Mouse (Mus musculus): ENCODE data around the gene Thtpa.
A peak's percentile ranks its signal among the peaks of the same experiment; 100 is the strongest.

The Thtpa gene

GRCm38 (mm10) chr14:55078366-55078989, 16.1 kb upstream of the Thtpa start:
- no peak for DNase-seq

GRCm38 (mm10) chr14:55079214-55079970, 15.2 kb upstream of the Thtpa start:
- peak; percentile 90 for DNase-seq

DNA sequence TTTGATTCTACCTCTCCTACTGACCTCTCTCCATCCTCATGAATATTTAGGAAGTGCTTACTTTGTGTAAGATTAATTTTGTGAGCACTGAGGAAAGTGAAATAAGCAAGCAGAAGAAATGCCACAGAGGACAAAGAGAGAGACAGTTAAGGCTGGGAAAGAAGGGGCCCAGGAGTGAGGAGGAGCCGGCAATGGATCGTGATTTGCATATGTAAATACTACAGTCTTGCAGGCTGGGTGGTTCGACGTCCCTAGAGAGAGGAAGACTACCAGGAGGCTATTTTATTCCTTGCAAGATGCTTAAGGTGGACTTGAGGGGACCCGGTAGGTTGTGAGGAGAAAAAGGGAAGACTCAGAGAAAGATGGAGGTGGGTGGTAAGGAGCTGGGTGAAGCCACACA, 13.5 kb upstream of the Thtpa start:
- no peak for DNase-seq

GRCm38 (mm10) chr14:55083481-55083880, 11.1 kb upstream of the Thtpa start:
- DNase-seq = no peak

DNA sequence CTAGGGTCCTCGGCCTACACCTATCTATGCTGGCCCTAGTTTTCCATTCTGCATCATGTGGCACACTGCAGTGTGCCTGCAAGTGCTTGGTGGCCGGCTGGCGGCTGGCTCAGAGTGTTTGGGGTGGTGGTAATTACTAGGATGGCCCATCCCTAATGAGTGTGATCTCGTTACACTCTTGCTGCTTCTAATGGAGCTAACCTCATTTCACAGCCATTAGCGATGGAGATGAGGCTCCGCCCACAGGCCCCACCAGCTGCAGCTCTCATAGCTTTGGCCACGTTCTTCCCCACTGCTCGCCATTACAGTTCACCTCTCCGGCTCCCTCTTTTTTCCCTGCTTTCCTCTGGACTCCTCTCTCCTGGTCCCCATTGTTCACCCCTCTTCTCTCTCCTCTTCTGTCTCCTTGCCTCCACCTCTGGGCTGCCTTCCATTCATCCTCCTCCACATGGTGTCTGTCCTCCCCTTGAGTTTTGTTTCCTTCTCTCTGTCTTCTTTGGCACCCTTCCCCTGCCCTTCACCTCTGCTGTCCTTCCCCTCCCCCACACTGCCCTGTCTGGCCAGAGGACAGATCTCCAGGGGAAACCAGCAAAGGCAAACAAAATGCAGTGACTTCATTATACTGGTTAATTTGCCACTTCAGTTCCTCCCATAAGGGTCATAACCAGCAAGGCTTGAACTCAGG, 9.1 kb upstream of the Thtpa start:
- DNase-seq = no peak

GRCm38 (mm10) chr14:55086009-55086514, 8.5 kb upstream of the Thtpa start:
- DNase-seq = no peak

DNA sequence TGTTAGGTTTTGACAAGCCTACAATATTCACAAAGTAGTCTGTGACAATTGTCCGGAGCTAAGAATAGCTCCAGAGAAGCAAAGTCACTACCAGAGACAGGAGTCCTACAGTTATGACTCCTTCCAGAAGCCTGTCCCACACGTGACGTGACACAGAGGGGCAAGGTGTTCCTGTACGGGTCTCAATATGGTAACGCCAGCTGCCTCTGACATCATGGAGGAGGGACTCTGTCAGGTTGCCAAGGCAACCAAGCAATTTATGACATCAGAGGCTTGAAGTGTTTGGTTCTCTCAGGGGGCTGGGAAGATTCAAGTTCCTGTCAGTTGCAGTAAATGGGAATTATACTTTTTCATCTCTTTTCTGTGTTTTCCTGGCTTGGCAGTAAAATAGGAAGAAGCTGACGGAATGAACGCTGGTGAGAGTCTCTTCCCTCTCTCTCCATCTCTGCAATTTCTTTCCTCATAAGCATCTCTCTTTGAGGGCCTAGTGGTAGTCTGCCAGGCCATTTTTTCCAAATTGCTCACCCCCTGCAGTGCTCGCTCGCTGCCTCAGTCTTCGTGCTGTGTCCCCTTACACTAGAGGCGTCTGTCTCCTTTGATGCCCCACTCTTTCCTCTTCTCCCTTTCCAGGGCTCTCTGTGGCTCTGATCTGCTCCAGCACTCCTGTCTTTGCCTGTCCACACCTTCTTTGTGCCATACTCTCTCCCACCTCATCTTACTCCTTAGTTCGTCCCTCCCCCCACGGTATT, 5.2 kb upstream of the Thtpa start:
- DNase-seq = no peak

DNA sequence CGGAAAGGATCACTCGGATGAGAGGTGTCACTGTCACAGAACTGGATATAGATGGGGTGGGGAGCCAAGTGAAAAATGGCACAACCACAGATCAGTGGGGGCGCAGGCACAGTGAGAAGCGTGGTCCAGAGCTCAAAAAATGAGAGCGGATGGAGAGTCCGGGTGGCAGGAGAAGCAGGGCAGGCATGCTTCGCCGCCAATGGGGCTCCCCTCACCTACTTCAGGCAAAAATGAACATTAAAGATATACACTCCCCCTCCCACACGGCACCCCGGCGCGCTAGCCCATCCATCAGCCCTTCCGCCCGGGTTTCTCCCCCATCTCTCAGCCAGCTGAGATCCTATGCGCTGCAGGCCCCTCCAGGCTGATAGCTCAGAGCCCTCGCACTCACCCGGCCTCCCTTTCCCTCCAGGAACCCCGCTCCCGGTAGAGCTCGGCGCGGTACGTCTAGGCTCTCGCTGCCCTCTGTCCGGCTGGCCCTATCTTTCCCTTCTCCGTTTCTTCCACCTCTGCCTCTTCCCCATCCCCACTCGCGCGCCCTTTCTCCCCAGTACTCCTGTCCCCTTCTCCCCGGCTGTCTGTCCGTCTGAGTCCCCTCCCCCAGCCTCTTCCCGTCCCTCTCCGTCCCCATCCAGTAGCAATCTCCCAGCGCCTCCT, 3.2 kb upstream of the Thtpa start:
- DNase-seq = peak; percentile 56

- DNase-seq = peak; percentile 94
Observed at GRCm38 (mm10) chr14:55092011-55092577, 2.5 kb upstream of the Thtpa start, which contains the start of gene Zfhx2. Gene Zfhx2 (minus strand): TSS chr14:55092324.

DNA sequence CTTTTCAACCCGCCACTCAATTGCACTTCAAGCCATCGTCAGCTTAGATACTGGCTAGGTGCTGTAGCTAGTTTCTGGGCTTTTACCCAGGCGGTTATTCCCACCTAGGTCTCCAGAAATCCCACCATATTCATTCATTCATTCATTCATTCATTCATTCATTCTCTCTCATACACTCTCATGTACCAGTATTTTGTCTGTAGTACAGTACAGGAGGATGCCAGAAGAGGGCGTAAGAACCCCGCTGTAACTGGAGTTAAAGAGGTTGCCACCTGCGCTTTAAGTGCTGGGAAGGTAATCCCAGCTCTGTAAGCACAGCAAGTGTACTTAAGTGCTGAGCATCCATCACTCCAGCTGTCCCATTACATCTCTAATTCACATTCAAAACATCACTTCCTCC, 657 bp upstream of the Thtpa start:
- DNase-seq = no peak

DNA sequence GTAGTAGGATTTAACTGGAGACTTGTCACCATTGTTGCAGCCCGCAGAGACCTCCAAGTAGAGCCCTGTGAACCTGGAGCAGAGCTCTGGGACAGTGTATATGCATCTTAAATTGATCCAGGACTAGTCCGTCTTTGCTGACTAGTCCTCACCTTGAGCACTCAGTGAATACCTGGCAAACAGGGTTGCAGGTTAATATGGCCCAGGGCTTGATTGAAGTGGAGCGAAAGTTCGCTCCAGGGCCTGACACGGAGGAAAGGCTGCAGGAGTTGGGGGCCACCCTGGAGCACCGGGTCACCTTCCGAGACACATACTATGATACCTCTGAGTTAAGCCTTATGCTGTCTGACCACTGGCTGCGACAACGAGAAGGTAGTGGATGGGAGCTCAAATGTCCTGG, 679 bp downstream of the Thtpa start:
- no peak for DNase-seq

- DNase-seq = no peak
Observed at GRCm38 (mm10) chr14:55095671-55096070, 1.1 kb downstream of the Thtpa start.

- DNase-seq = no peak
Observed at GRCm38 (mm10) chr14:55096573-55097087, 2.0 kb downstream of the Thtpa start.

GRCm38 (mm10) chr14:55097646-55098045, 3.1 kb downstream of the Thtpa start:
- peak; percentile 21 for DNase-seq

DNA sequence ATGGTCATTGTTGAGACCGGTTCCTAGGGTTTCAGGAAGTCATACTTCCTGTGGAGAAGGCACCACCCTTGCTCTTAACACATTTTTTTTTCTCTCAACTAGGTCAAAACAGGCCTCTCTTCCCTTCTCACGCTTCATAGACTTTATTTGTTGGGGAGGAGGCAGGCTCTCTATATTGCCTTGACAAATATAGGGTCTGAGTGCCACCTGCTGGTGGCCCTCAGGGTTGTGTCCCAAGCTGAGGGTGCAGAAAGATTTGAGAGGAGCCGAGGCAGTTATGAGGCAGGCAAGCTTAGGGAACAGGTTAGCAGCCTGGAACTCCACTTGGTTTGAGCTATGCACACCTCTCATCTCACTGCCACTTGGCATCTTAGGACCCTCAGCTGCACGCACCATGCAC, 3.5 kb downstream of the Thtpa start:
- peak; percentile 84 for DNase-seq

DNA sequence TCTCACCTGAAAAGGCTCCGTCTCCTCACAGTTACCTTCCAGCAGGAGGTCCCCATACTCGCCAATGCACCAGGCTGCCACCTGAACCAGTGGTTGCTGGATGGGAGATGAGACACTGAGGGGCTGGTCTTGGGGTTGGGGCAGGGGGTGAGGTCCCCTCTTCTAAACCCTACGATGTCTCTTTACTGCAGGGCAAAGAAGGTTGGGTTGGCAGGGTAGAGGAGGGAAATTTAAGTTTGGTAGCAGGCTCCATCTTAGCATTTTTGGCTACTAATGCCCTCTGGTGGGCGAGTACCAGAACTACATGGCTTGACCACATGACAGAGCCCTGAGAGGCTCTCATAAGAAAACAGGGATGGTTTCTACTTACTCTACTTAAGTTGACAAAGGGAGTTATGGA, 7.0 kb downstream of the Thtpa start:
- peak; percentile 69 for DNase-seq

- no peak for DNase-seq
Observed at GRCm38 (mm10) chr14:55102253-55102785, 7.7 kb downstream of the Thtpa start.

GRCm38 (mm10) chr14:55104365-55104764, 9.8 kb downstream of the Thtpa start:
- DNase-seq = peak; percentile 31

GRCm38 (mm10) chr14:55105386-55105785, 10.8 kb downstream of the Thtpa start:
- DNase-seq = no peak

DNA sequence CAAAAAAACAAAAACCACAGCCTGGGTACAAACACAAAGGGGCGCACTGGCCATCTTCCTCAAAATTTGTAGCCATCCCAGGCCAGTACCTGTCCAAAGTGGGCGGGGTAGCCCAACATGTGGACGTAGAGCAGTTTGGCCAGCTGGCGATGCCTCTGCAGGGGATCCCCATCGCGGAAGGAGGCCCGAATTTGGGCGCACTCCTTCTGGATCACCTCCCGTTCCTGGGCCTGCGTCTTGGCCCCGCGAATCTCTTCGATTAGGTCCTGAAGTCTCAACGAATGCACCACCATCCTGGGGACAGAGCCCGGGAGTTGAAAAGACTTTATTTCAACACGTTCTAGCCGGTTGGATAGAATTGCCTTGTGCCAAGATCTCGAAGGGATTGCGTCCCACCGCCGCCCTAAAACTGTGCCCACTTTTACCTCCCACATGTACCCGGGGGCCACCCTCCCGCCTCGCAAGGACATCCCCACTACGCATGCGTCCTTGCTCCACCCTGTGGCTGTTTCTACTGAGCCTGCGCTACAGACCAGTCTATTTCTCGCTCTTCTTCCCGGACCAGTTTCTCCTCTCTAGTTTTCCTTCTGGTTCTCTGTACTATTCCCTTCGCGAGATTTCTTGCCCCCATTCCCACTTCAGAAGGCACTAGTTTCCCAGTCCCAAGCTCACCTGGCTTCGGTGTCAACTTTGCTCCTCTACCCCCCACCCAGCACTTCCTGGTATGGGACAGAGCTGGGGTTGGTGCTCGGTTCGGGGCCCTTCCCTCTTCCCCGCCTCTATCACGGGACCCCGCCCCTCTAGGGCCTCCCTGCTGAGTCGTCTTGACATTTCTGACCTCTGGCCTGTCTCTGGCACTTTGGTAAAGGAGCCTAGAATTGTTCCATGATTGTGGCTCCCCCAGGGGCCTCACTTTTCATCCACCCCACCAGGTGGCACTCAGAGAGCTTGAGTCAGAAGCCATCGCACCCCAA, 11.5 kb downstream of the Thtpa start, which contains the start of gene Ap1g2:
TSS of gene Ap1g2 (minus strand) at position 758 of the 974 bp plus-strand sequence.
- peak; percentile 87 for DNase-seq

Data from thymus, postnatal 4 days (tissue).